Mouse (Mus musculus): ENCODE results near the gene 1700028J19Rik.

GRCm38 (mm10) chr7:44240712-44241111 lies 5.8 kb downstream of the 1700028J19Rik start:
- no peak for TF ChIP-seq CTCF (conservative IDR thresholded peaks at IDR 0.05; ENCODE audit: insufficient read depth, insufficient read length, low read depth, low read length)
- TF ChIP-seq POLR2A (IDR thresholded peaks at IDR 0.05; ENCODE audit: low read depth, low read length) = no peak

All from kidney, adult 2 months (tissue).